Mouse (Mus musculus) cerebellum, adult 18-20 months (tissue): ENCODE data around the gene Mapk8ip3.

ENCODE experiments used
- DNase-seq, 2 experiments: peaks; one replicate each; pipeline ENCODE4 v3.0.0; 2021

Gene Mapk8ip3

DNA sequence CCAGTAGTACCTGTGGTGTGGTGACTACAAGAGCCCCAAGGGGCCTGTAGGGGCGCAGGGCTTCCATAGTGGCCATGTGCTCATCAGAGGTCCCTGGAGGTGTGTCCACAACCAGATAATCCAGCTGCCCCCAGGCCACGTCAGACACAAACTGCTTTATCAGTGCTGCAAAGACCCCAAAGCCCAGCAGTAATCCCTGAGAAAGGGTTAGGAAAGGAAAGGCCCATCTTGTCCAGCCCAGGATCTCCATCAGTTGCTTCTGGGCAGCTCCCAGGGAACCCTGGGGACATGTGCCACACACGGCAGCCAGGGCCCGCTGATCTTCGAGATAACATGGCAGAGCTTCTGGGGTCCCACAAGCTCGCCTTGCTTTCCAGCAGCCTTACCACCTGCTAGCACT is 52.4 kb downstream of the Mapk8ip3 start:
- no peak for DNase-seq

- no peak for DNase-seq
Observed at GRCm38 (mm10) chr17:24881738-24882440, 54.9 kb downstream of the Mapk8ip3 start.

DNA sequence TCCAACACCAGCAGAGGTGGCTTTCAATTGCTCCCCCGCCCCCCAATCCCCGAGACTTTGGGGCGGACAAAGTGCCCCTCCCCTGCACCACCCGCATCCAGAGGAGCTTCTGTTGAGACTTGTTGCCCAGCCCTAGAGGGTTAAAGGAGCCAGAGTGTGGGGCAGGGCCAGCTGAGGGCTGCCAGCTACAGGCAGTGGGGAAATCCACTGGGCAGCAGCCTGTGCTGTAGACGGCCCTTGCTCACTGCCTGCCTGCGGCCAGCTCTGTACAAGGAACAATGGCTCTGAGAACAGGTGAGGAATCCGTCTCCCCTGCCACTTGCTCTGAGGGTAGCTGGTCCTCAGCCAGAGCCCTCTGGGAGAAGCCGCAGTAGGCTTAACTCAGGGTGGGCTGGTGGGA is 58.2 kb downstream of the Mapk8ip3 start:
- DNase-seq, result no peak

DNA sequence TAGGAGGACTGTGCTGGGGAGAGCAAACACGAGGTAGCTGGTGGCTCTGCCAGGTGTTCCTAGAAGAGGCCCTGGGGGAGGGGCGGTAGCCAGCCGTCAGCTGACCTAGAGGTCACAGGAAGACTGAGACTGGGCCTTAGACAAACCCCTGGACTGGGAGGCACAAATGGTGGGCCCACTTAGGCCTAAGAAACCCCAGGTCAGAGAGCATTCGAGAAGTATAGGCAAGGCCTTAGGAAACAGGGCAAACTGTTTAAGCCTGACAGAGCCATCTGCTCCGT is 58.7 kb downstream of the Mapk8ip3 start:
- DNase-seq, result no peak

DNA sequence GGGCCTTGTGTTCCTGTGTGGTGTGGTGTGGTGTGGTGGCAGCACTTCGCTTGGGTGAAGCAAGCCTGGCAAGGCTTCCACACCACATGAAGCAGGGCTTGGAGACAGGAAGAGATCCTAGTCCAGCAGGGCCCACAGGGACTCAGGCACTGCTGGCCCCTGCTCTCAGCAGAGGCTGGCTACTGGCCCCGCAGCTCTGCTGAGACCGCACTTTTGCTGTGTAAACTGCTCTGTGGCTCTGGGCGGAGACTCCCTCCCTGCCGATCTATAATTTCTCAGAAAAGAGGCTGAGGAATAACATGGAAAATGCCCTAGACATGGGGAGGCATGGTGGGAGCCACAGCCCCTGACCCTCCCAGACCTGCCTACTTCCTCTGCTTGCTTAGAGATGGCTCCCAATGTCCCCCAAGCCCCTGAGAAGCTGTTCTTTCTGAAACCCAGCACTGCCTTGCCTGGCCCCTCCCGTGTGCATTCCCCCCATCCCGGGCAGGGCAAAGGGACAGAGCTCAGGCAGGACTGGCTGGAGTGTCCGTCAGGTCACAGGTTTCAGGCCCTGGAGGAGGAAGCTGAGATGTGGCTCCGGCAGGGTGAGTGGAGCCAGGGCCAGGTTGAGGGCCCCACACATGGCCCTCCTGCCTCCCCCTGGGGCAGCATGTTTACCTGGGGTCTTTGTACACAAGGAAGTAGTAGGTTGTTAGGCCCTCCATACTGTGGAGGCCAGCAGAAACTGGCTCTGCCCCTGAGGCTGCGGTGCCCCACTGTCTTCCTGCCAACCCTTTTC is 59.3 kb downstream of the Mapk8ip3 start:
- DNase-seq, result no peak

DNA sequence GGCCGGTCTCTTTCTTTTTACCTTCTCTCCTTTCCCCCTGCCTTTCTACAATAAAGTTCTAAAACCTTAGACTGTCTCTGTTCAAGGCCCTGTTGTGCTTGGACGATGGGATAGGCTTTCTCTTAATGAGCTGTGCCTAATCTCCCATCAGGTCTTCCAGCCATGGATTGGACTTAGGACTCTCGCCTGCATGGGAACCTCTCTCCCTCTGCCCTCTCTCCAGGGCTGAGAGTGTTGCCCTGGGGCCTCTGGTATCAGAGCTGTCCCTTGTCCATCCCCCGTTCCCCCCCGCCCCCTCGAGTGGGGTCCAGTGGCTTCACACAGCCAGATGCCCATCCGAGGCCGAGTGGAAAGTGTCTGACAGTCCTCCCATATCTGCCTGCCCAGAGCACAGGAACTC is 61.8 kb downstream of the Mapk8ip3 start:
- DNase-seq, result no peak

DNA sequence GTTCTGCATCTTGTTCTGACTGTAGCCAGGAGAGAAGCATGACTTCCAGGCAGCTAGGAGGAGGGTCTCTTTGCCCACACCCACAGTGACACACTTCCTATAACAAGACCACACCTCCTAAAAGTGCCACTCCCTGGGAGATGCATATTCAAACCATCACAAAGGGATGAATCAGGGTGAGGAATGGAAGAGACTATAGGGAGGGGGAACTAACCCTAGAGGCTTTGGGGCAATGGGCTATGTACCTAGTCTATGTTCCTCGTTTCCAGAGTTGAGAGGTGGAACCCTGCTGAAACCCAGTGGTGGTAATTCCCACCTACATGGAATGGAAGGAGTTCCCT is 62.4 kb downstream of the Mapk8ip3 start:
- no peak for DNase-seq

DNA sequence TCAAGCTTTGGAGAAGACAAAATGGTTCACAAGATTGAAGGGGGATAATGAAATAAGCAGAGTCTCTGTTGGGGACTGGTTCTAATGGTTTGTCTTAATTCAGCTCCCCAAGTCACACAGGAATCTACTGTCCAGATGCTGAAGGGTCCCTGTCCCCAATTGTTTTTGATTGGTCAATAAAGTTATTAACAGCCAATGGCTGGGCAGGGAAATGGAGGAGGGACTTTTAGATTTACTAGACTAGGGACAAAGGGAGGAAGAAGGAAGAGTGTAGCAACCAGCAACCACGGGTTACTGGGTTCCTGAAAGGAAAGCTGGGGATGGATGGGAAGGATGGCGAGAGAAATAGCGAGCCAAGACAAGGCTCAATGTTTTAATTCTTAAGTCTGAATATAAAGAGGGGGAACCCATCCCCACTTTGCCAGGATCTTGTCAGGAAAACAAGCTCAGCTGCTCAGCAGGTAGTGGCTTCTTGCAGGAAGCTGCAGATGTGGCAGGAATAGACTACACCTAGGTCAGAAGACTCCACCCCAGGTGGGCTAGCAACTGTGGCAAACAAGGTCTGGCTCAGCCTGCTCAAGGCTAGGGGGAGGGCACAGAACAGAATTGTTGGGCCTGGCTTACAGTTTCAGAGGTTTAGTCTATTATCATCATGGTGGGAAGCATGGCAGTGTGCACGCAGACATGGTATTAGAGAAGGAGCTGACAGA is 62.9 kb downstream of the Mapk8ip3 start:
- no peak for DNase-seq

DNA sequence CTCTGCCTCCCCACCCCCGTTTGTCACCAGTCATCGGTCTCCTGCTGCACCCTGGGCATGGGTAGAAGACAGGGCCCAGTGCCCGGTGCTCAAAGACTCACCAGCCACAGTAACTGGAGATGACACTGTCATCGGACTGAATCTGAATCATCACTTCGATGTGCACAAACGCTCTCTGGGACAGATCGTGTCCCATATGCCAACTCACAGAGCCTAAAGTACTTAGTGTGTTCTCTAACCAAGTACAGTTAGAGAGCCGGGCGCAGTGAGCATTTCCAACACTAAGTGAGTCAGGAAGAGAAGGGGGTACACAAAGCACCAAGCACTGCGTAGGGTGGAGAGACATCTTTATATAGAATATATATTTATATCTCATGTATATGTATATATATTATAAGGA is 68.9 kb downstream of the Mapk8ip3 start:
- peak in 1 of 2 experiments; percentile 3 for DNase-seq

DNA sequence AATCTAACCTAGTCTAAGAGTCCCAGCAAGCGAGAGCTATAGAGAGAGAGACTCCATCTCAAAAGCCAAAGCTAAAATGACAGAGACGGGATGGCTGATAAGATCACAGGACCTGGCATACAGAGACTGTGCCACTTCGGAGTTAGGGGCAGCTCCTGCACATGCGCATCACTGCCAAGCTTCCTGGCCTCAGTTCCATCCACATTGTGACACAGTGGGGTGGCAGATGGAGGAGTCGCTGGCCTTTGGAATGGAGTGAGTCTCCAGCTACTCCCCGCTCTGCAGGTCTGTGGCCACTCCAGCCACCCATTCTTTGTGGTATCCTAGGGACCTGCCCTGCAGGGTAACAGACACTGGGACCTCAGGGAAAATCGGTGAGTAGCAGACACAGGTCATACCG is 71.0 kb downstream of the Mapk8ip3 start, which contains the start of gene Igfals:
Gene Igfals (plus strand): TSS at position 222 of the 400 bp plus-strand sequence.
- peak; percentile 85 to 90 for DNase-seq

DNA sequence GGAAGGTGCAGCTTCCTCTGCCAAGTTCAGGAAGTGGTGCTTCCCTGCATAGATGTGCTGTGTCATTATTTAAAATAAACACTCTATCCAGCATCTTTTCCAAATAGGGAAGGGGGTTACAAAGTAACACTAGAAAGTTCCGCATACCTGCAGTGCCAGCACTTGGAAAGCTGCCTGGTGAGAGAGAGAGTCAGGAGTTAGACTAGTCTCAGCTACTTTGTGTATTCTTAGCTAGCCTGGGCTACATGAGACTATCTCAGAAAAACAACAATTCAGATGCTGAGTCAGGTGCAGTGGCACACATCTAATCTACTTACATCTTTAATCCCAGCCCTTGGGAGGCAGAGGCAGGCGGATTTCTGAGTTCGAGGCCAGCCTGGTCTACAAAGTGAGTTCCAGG is 75.0 kb downstream of the Mapk8ip3 start:
- no peak for DNase-seq

GRCm38 (mm10) chr17:24860076-24860475 is 76.7 kb downstream of the Mapk8ip3 start:
- no peak for DNase-seq

GRCm38 (mm10) chr17:24858967-24859366 is 77.8 kb downstream of the Mapk8ip3 start:
- DNase-seq, result no peak

- no peak for DNase-seq
Observed at GRCm38 (mm10) chr17:24857831-24858470, 78.8 kb downstream of the Mapk8ip3 start.

DNA sequence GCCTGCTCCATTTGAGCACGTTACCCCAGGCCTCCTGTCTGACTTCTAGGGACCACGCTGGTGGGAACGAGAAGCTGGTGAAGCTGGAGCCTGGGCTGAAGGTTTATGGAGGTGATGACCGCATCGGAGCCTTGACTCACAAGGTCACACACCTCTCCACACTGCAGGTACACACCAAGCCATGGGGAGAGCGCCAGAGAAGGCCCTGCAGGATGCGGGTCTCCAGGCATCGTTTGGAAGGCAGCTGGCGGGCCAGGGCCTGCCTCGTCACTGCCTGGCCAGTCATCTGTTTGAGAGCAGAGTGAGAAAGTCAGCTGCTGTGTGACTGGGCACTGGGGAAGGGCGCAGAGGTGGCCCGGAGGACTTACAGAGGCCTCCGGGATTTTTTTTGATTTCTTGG is 80.2 kb downstream of the Mapk8ip3 start:
- DNase-seq, result no peak

- DNase-seq, result no peak
Observed at GRCm38 (mm10) chr17:24855838-24856464, 80.8 kb downstream of the Mapk8ip3 start.

DNA sequence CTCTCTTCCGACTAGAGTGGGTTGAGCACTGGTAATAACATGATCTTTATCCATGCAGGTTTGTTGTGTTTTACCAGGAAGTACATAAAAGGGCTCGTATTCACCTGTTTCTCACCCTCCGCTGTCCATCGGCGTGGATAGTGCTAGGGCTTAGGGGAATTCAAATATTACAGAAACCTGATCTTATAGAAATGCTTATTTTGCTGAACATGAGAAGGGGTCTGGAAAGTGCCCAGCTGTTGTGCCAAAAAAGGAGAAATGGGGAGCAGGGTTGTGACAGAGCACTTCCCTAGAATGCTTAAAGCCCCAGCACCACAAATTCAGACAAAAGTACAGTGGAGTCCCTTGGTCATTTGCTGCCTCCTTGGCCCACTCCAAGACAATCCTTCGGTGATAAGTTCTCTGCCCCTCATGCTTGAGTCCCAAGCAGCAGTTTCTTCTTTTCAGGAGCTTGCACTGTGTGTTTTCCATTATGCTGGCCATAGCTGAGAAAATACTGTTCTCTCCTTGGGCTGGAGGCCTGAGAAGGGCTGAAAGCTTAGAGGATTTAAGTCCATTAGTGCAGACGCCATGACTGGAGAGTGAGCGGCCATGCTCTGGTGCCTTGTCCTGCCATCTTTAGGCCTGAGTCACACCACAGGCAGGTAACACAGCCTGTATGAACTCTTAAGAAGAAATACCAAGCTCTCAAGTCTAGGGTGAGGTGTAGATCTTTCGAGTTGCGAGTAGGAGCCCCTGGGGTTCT is 85.2 kb downstream of the Mapk8ip3 start:
- no peak for DNase-seq

- DNase-seq, result no peak
Observed at GRCm38 (mm10) chr17:24850773-24851127, 86.0 kb downstream of the Mapk8ip3 start.

DNA sequence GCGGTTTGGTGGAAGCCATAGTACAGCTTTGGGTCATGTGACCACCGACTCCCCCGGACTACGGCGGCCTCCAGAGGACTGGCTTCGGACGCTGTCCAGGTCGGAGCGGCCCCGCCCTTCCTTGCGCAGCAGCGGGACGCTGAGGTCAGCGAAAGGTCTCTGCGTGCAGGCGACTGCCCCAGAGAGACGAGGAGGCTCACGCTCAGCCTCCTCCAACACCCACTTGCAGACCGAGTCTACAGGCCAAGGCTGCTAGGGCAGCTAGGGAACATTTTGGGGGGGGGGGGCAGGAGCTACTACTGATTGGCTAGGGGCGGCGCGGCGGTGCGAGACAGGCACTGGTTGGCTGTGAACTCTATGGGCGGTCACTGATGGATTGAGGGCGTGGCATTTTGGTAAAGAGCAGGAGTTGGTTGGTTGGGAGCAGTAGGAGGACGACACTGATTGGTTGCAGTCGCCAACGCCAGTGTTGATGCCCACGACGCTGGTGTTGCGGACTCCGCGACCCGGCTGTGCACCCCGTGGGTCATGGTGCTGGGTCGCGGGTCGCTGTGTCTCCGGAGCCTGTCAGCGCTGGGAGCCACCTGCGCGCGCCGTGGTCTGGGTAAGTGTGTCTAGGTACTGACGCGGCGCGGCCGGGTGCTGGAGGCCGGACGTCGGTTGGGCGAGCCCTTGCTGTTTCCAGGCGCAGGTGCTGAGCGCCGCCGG is 86.6 kb downstream of the Mapk8ip3 start, which contains the start of gene Fahd1:
Gene Fahd1 (minus strand): TSS at position 300 of the 708 bp plus-strand sequence.
- DNase-seq, result peak; percentile 94 to 99

- no peak for DNase-seq
Observed at GRCm38 (mm10) chr17:24849733-24850064, 87.1 kb downstream of the Mapk8ip3 start.

DNA sequence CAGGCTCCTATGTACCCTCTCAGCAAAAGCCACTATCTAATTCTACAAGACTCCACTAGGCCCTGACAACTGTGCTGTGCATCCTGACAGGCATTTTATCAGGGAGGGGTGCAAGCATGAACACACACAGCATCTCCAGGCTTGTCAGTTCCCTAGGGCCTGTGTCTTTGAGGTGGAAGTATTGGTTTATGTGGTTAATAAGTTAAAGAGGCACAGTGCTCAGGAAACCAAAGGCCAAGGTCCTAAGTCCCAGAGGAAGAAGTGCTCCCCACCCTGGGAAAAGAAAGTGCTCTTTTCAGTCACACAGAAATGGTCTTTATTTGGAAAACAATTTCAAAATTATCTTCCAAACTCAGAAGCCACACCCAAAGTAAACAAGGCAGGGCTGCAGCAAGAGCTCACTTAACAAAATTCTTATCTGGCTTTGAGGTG is 88.2 kb downstream of the Mapk8ip3 start:
- no peak for DNase-seq

- no peak for DNase-seq
Observed at GRCm38 (mm10) chr17:24847386-24847785, 89.4 kb downstream of the Mapk8ip3 start.
